Mouse (Mus musculus) frontal cortex, postnatal 25 days (tissue): ENCODE results near the gene Magea6.
"Not testable (repeated sequence)": the region's sequence is repeated elsewhere in the genome, so short reads cannot be mapped to it uniquely, and the experiment has no call there.

Experiments
- DNase-seq, 2 experiments: peaks; one replicate each; pipeline ENCODE4 v3.0.0; 2022; ENCODE audit warnings: low spot score in 2 of 2

Gene Magea6

GRCm38 (mm10) chrX:154935887-154936286 lies at the start of gene Magea6:
Gene Magea6 (minus strand): TSS chrX:154935987.
- not testable (repeated sequence) for DNase-seq

GRCm38 (mm10) chrX:154949405-154949804 lies 13.6 kb upstream of the Magea6 start, which contains the start of gene Magea3:
Gene Magea3 (minus strand): TSS chrX:154949505.
- not testable (repeated sequence) for DNase-seq

- not testable (repeated sequence) for DNase-seq
Measured at GRCm38 (mm10) chrX:154890167-154890566, 45.6 kb downstream of the Magea6 start, which contains the start of gene Cldn34b1. Gene Cldn34b1 (minus strand): TSS chrX:154890267.
